Mouse (Mus musculus) fibroblast of lung, adult 2 months (primary cell): ENCODE data around the gene Pga5.

ENCODE experiments used
- DNase-seq: peaks from one replicate; pipeline ENCODE4 v3.0.0-alpha.2; 2011; ENCODE audit warnings: low read depth

Gene Pga5

GRCm38 (mm10) chr19:10665093-10665492 lies 12.8 kb downstream of the Pga5 start:
- DNase-seq: no peak

GRCm38 (mm10) chr19:10662665-10663064 lies 15.2 kb downstream of the Pga5 start:
- DNase-seq: no peak

- no peak for DNase-seq
These were observed 16.0 kb downstream of the Pga5 start for GRCm38 (mm10) chr19:10661919-10662318.

GRCm38 (mm10) chr19:10661373-10661772 lies 16.5 kb downstream of the Pga5 start:
- DNase-seq: no peak

- DNase-seq: no peak
These were observed 19.5 kb downstream of the Pga5 start for GRCm38 (mm10) chr19:10658406-10658805.

- no peak for DNase-seq
These were observed 20.1 kb downstream of the Pga5 start for GRCm38 (mm10) chr19:10657742-10658141.

GRCm38 (mm10) chr19:10656058-10656457 lies 21.8 kb downstream of the Pga5 start:
- no peak for DNase-seq

- DNase-seq: no peak
These were observed 29.7 kb downstream of the Pga5 start for GRCm38 (mm10) chr19:10648156-10648555.

- DNase-seq: peak; percentile 53
These were observed 32.3 kb downstream of the Pga5 start for GRCm38 (mm10) chr19:10645616-10646015.

GRCm38 (mm10) chr19:10640589-10641378 lies 37.1 kb downstream of the Pga5 start:
- no peak for DNase-seq

- no peak for DNase-seq
These were observed 37.8 kb downstream of the Pga5 start for GRCm38 (mm10) chr19:10640080-10640479.

GRCm38 (mm10) chr19:10637840-10638239 lies 40.0 kb downstream of the Pga5 start:
- no peak for DNase-seq

GRCm38 (mm10) chr19:10634872-10635318 lies 43.0 kb downstream of the Pga5 start:
- no peak for DNase-seq

GRCm38 (mm10) chr19:10634106-10634871 lies 43.6 kb downstream of the Pga5 start, which contains the start of gene Vwce:
Gene Vwce (plus strand): TSS chr19:10634213.
- no peak for DNase-seq
